Mouse (Mus musculus): ENCODE measurements around the gene Nt5dc3.

GRCm38 (mm10) chr10:86824093-86824492 lies 45.3 kb downstream of the Nt5dc3 start:
- TF ChIP-seq POLR2A (IDR thresholded peaks at IDR 0.05; ENCODE audit: extremely low read depth, insufficient read depth, low read length), result no peak
- TF ChIP-seq CTCF (IDR thresholded peaks at IDR 0.05; ENCODE audit: extremely low read depth, insufficient read depth, low read length), result no peak
